Mouse (Mus musculus): ENCODE measurements around the gene Fyb2. TPM values are rescaled to one million over a fixed set of nuclear protein-coding genes. Genes with fewer than 3 reads are reported as not detected.

Gene Fyb2
- polyA plus RNA-seq, 1 experiment from 2014 or later = 0.15 TPM

GRCm38 (mm10) chr4:104905049-104905448, 8.2 kb upstream of the Fyb2 start:
- no peak for ATAC-seq (ENCODE audit: low FRiP score)
- H3K4me3 ChIP-seq = no peak overlapping the region
- no peak overlapping the region for H3K27ac ChIP-seq
- H3K9me3 ChIP-seq (replicated peaks) = no peaks in the 10 kb centered on the region
- no peak overlapping the region for H3K4me2 ChIP-seq (replicated peaks)
- no peaks in the 10 kb centered on the region for H3K4me1 ChIP-seq
- WGBS = 89% methylated on average over 6 of the region's 6 CpGs
- H3K36me3 ChIP-seq = no peaks in the 10 kb centered on the region
- no peaks in the 10 kb centered on the region for H3K27me3 ChIP-seq
- no peak overlapping the region for H3K9ac ChIP-seq

DNA sequence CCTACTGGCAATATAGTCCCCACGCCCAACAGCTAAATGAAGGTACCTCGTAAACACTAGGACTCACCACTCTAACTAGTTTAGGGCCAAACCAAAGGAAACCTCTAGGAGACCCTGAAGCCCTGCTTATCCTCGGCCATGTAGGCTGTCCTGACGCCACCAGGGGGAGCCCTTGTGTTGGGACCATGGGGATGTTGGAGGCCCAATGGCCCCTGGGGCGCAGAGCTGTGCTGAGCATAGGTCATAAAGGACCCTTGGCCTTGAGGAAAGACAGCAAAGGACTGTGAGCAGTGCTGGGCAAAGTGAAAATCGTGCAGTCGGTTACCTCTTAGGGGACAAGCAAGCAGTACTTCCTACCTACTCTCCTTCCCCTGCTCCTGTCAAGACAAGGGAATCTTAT, 1.6 kb upstream of the Fyb2 start:
- Histone ChIP-seq H3K36me3 (no peaks in the 10 kb centered on the region), H3K4me1 (peaks cover 3% of the 10 kb centered on the region; the same call in 1 of the 2 replicates), H3K9ac (no peak overlapping the region), H3K4me3 (no peak overlapping the region), H3K27me3 (peaks cover 6% of the 10 kb centered on the region), H3K4me2 (replicated peaks) (no peak overlapping the region), H3K27ac (no peak overlapping the region), H3K9me3 (replicated peaks) (no peaks in the 10 kb centered on the region)
- WGBS = 36% methylated on average over 7 of the region's 7 CpGs
- no peak for ATAC-seq (ENCODE audit: low FRiP score)

GRCm38 (mm10) chr4:104914711-104915247, 1.5 kb downstream of the Fyb2 start:
- no peak for ATAC-seq (ENCODE audit: low FRiP score)
- Histone ChIP-seq H3K27ac (no peak overlapping the region), H3K4me2 (replicated peaks) (no peak overlapping the region), H3K9ac (no peak overlapping the region), H3K9me3 (replicated peaks) (no peaks in the 10 kb centered on the region), H3K4me1 (peaks cover 3% of the 10 kb centered on the region; the same call in 1 of the 2 replicates), H3K4me3 (no peak overlapping the region), H3K36me3 (no peaks in the 10 kb centered on the region), H3K27me3 (peaks cover 6% of the 10 kb centered on the region)
- WGBS = 74% methylated on average over 6 of the region's 6 CpGs

DNA sequence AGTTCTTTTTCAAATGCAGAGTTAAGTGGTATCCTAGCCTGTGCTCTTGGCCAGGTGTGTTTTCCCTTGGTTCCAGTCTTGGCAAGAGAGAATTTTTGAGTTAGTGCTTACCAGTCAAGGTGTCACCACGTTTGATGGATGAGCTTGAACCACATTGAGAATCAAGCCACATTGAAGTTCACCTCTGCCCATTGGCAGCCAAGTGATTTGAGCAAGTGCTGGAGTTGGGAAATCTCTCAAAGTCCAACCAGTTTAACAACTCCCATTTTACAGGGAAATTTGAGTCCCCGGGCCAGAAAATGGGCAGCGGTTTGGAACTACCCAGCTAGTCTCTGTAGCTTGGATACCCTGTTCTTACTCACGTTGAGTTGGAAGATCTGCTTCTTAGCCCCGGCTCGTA, 4.8 kb downstream of the Fyb2 start:
- 86% methylated on average over 6 of the region's 6 CpGs for WGBS
- Histone ChIP-seq H3K4me3 (no peak overlapping the region), H3K9me3 (replicated peaks) (no peaks in the 10 kb centered on the region), H3K4me1 (peaks cover 3% of the 10 kb centered on the region; the same call in 1 of the 2 replicates), H3K9ac (no peak overlapping the region), H3K27ac (no peak overlapping the region), H3K4me2 (replicated peaks) (no peak overlapping the region), H3K27me3 (peaks cover 6% of the 10 kb centered on the region), H3K36me3 (no peaks in the 10 kb centered on the region)
- no peak for ATAC-seq (ENCODE audit: low FRiP score)

- Histone ChIP-seq H3K36me3 (no peaks in the 10 kb centered on the region), H3K4me3 (no peak overlapping the region), H3K9ac (no peak overlapping the region), H3K4me2 (replicated peaks) (no peak overlapping the region), H3K27me3 (no peaks in the 10 kb centered on the region), H3K9me3 (replicated peaks) (no peaks in the 10 kb centered on the region), H3K27ac (no peak overlapping the region), H3K4me1 (no peaks in the 10 kb centered on the region)
- no peak for ATAC-seq (ENCODE audit: low FRiP score)
- WGBS = 84% methylated on average over 5 of the region's 5 CpGs
These were observed 12.1 kb downstream of the Fyb2 start for GRCm38 (mm10) chr4:104925383-104925782.

- H3K4me1 ChIP-seq = 0 out of 2 replicates have a peak, but pooled peaks cover under 1% of the 10 kb centered on the region
- no peak overlapping the region for H3K4me3 ChIP-seq
- no peak for ATAC-seq (ENCODE audit: low FRiP score)
- H3K9ac ChIP-seq = no peak overlapping the region
- no peaks in the 10 kb centered on the region for H3K27me3 ChIP-seq
- no peak overlapping the region for H3K4me2 ChIP-seq (replicated peaks)
- no peaks in the 10 kb centered on the region for H3K36me3 ChIP-seq
- H3K9me3 ChIP-seq (replicated peaks) = no peaks in the 10 kb centered on the region
- 82% methylated on average over 7 of the region's 7 CpGs for WGBS
- H3K27ac ChIP-seq = no peak overlapping the region
These were observed 15.9 kb downstream of the Fyb2 start for GRCm38 (mm10) chr4:104929165-104929564.

- H3K9ac ChIP-seq = no peak overlapping the region
- H3K4me1 ChIP-seq = peaks cover 10% of the 10 kb centered on the region
- no peak overlapping the region for H3K4me3 ChIP-seq
- no peak overlapping the region for H3K4me2 ChIP-seq (replicated peaks)
- H3K27ac ChIP-seq = no peak overlapping the region
- ATAC-seq (ENCODE audit: low FRiP score) = no peak
- H3K27me3 ChIP-seq = no peaks in the 10 kb centered on the region
- H3K9me3 ChIP-seq (replicated peaks) = no peaks in the 10 kb centered on the region
- H3K36me3 ChIP-seq = no peaks in the 10 kb centered on the region
These were observed 20.4 kb downstream of the Fyb2 start for GRCm38 (mm10) chr4:104933620-104934019.

GRCm38 (mm10) chr4:104934997-104935396, 21.7 kb downstream of the Fyb2 start:
- peaks cover 10% of the 10 kb centered on the region for H3K4me1 ChIP-seq
- H3K27ac ChIP-seq = no peak overlapping the region
- no peak overlapping the region for H3K9ac ChIP-seq
- H3K4me3 ChIP-seq = no peak overlapping the region
- no peaks in the 10 kb centered on the region for H3K9me3 ChIP-seq (replicated peaks)
- H3K4me2 ChIP-seq (replicated peaks) = no peak overlapping the region
- no peak for ATAC-seq (ENCODE audit: low FRiP score)
- no peaks in the 10 kb centered on the region for H3K27me3 ChIP-seq
- H3K36me3 ChIP-seq = no peaks in the 10 kb centered on the region
- 82% methylated on average over 3 of the region's 3 CpGs for WGBS

GRCm38 (mm10) chr4:104935436-104935835, 22.2 kb downstream of the Fyb2 start:
- WGBS = 75% methylated on average over 3 of the region's 3 CpGs
- no peaks in the 10 kb centered on the region for H3K9me3 ChIP-seq (replicated peaks)
- H3K36me3 ChIP-seq = no peaks in the 10 kb centered on the region
- H3K9ac ChIP-seq = no peak overlapping the region
- H3K4me2 ChIP-seq (replicated peaks) = no peak overlapping the region
- no peak overlapping the region for H3K4me3 ChIP-seq
- no peaks in the 10 kb centered on the region for H3K27me3 ChIP-seq
- peaks cover 10% of the 10 kb centered on the region for H3K4me1 ChIP-seq
- no peak for ATAC-seq (ENCODE audit: low FRiP score)
- H3K27ac ChIP-seq = no peak overlapping the region

- Histone ChIP-seq H3K4me1 (peaks cover 10% of the 10 kb centered on the region), H3K9ac (no peak overlapping the region), H3K36me3 (no peaks in the 10 kb centered on the region), H3K27ac (no peak overlapping the region), H3K9me3 (replicated peaks) (no peaks in the 10 kb centered on the region), H3K4me3 (no peak overlapping the region), H3K27me3 (no peaks in the 10 kb centered on the region), H3K4me2 (replicated peaks) (no peak overlapping the region)
- 65% methylated on average over 9 of the region's 9 CpGs for WGBS
- ATAC-seq (ENCODE audit: low FRiP score) = no peak
These were observed 22.8 kb downstream of the Fyb2 start for GRCm38 (mm10) chr4:104936011-104936410.

GRCm38 (mm10) chr4:104939535-104939934, 26.3 kb downstream of the Fyb2 start:
- 89% methylated on average over 6 of the region's 6 CpGs for WGBS
- H3K9me3 ChIP-seq (replicated peaks) = no peaks in the 10 kb centered on the region
- no peak overlapping the region for H3K27ac ChIP-seq
- H3K4me3 ChIP-seq = no peak overlapping the region
- no peak for ATAC-seq (ENCODE audit: low FRiP score)
- no peak overlapping the region for H3K9ac ChIP-seq
- H3K27me3 ChIP-seq = no peaks in the 10 kb centered on the region
- H3K4me1 ChIP-seq = peaks cover 7% of the 10 kb centered on the region
- H3K36me3 ChIP-seq = no peaks in the 10 kb centered on the region
- H3K4me2 ChIP-seq (replicated peaks) = no peak overlapping the region

GRCm38 (mm10) chr4:104941895-104942294, 28.6 kb downstream of the Fyb2 start:
- H3K4me1 ChIP-seq = no peaks in the 10 kb centered on the region
- 79% methylated on average over 1 of the region's 1 CpGs for WGBS
- ATAC-seq (ENCODE audit: low FRiP score) = no peak
- H3K27ac ChIP-seq = no peak overlapping the region
- no peak overlapping the region for H3K9ac ChIP-seq
- no peaks in the 10 kb centered on the region for H3K27me3 ChIP-seq
- no peaks in the 10 kb centered on the region for H3K36me3 ChIP-seq
- no peak overlapping the region for H3K4me2 ChIP-seq (replicated peaks)
- no peaks in the 10 kb centered on the region for H3K9me3 ChIP-seq (replicated peaks)
- H3K4me3 ChIP-seq = no peak overlapping the region

DNA sequence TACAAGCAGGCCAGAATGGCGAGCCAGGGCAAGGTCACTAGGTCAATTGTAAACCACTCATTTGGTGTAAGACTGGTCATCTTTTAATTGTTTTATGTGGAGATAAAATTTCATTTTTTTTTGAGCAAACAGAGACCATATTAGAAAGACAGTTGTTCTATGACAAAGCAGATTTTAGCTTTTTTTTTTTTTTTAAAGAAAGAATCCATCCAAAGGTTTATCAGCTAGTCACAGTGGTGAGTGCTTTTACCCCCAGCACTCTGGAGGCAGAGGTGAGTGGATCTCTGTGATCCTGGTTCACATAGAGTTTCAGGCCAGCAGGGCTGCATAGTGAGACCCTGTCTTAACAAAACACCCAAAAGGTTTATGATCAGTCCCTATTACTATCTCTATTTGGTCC, 31.2 kb downstream of the Fyb2 start:
- Histone ChIP-seq H3K4me1 (no peaks in the 10 kb centered on the region), H3K27me3 (no peaks in the 10 kb centered on the region), H3K4me3 (no peak overlapping the region), H3K36me3 (no peaks in the 10 kb centered on the region), H3K4me2 (replicated peaks) (no peak overlapping the region), H3K27ac (no peak overlapping the region), H3K9me3 (replicated peaks) (no peaks in the 10 kb centered on the region), H3K9ac (no peak overlapping the region)
- no peak for ATAC-seq (ENCODE audit: low FRiP score)
- 83% methylated on average over 1 of the region's 1 CpGs for WGBS

Measured in hindbrain, embryonic 12.5 days (tissue).